Mouse (Mus musculus): ENCODE measurements around the gene Gxylt2.

- no peak for TF ChIP-seq CTCF (IDR thresholded peaks at IDR 0.05; ENCODE audit: low read depth, low read length)
- TF ChIP-seq POLR2A (IDR thresholded peaks at IDR 0.05; ENCODE audit: insufficient read depth, low read length) = no peak
These were observed 4.9 kb downstream of the Gxylt2 start for GRCm38 (mm10) chr6:100709483-100709882.
